Mouse (Mus musculus) layer of hippocampus, postnatal 25 days (tissue): ENCODE measurements around the gene Sowahb. TPM values are rescaled to one million over a fixed set of nuclear protein-coding genes. Genes with fewer than 3 reads are reported as not detected.

ENCODE experiments used
- DNase-seq, 2 experiments: peaks; one replicate each; pipeline ENCODE4 v3.0.0; 2022; ENCODE audit warnings: mixed read lengths in 2 of 2, low spot score in 1 of 2; ENCODE audit errors: extremely low spot score in 1 of 2
- total RNA-seq, 2 experiments: library from RNA; stranded (reverse); gene quantifications; 2 replicates each; pipeline ENCODE4 v1.2.3; 2021

Gene Sowahb
- total RNA-seq = 1 to 10 TPM; 1.4 to 2.1 TPM

GRCm38 (mm10) chr5:93044584-93045370 is at the start of gene Sowahb:
Sowahb (minus strand) TSS chr5:93045022.
- DNase-seq = no peak

GRCm38 (mm10) chr5:93093638-93094527 is 49.1 kb upstream of the Sowahb start:
- DNase-seq = peak; percentile 22 to 28

GRCm38 (mm10) chr5:93092857-93093622 is 48.2 kb upstream of the Sowahb start, which contains the start of gene Sept11:
Sept11 (plus strand) TSS chr5:93093437.
- peak; percentile 87 to 98 for DNase-seq

- peak in 1 of 2 experiments; percentile 36 for DNase-seq
Observed at GRCm38 (mm10) chr5:93092147-93092781, 47.4 kb upstream of the Sowahb start.

- no peak for DNase-seq
Observed at GRCm38 (mm10) chr5:93091266-93091665, 46.4 kb upstream of the Sowahb start.

GRCm38 (mm10) chr5:93085900-93086299 is 41.1 kb upstream of the Sowahb start:
- DNase-seq = no peak

GRCm38 (mm10) chr5:93085015-93085598 is 40.3 kb upstream of the Sowahb start:
- DNase-seq = no peak

- no peak for DNase-seq
Observed at GRCm38 (mm10) chr5:93079596-93079995, 34.8 kb upstream of the Sowahb start.

GRCm38 (mm10) chr5:93077661-93078323 is 33.0 kb upstream of the Sowahb start:
- DNase-seq = no peak

- DNase-seq = no peak
Observed at GRCm38 (mm10) chr5:93060865-93061264, 16.0 kb upstream of the Sowahb start.

GRCm38 (mm10) chr5:93053606-93054397 is 9.0 kb upstream of the Sowahb start:
- DNase-seq = no peak

- DNase-seq = no peak
Observed at GRCm38 (mm10) chr5:93051951-93052350, 7.1 kb upstream of the Sowahb start.

- no peak for DNase-seq
Observed at GRCm38 (mm10) chr5:93051041-93051440, 6.2 kb upstream of the Sowahb start.

GRCm38 (mm10) chr5:93049971-93050370 is 5.1 kb upstream of the Sowahb start:
- no peak for DNase-seq

GRCm38 (mm10) chr5:93048481-93049240 is 3.8 kb upstream of the Sowahb start:
- no peak for DNase-seq

GRCm38 (mm10) chr5:93046306-93046845 is 1.6 kb upstream of the Sowahb start:
- no peak for DNase-seq

- no peak for DNase-seq
Observed at GRCm38 (mm10) chr5:93045371-93045714, 521 bp upstream of the Sowahb start.
